Mouse (Mus musculus) CH12.LX (cell line): ENCODE results near the gene 4931428F04Rik. TPM values are rescaled to one million over a fixed set of nuclear protein-coding genes. Genes with fewer than 3 reads are reported as not detected.

Experiments used
- DNase-seq: peaks from one replicate; pipeline ENCODE4 v3.0.0-alpha.2; 2013; ENCODE audit errors: extremely low read depth
- H3K27ac ChIP-seq: 2 replicates; pipeline ENCODE4 v1.5.1; 2012; ENCODE audit warnings: low read depth, mild to moderate bottlenecking, control low read depth, moderate library complexity; ENCODE audit not compliant: insufficient read depth
- H3K27me3 ChIP-seq: replicated peaks from 2 replicates; pipeline ENCODE3; 2012; ENCODE audit warnings: inconsistent platforms
- H3K36me3 ChIP-seq, 2 experiments: replicated peaks in 1 of 2; 2 replicates each; pipeline versions ENCODE3 to v1.6.1; 2012; ENCODE audit warnings: inconsistent platforms in 1 of 2, low read length in 1 of 2, mild to moderate bottlenecking in 1 of 2, mixed read lengths in 1 of 2, moderate library complexity in 1 of 2; ENCODE audit not compliant: control insufficient read depth in 1 of 2, insufficient read depth in 1 of 2
- H3K4me1 ChIP-seq, 2 experiments: 2 replicates each; pipeline ENCODE4 v1.6.1; 2012; ENCODE audit warnings: inconsistent platforms in 1 of 2, moderate library complexity in 1 of 2; ENCODE audit not compliant: insufficient read depth in 2 of 2, control insufficient read depth in 1 of 2
- H3K4me2 ChIP-seq: 2 replicates; pipeline ENCODE4 v1.6.1; 2012; ENCODE audit warnings: low read depth, mild to moderate bottlenecking, control low read depth; ENCODE audit not compliant: poor library complexity, insufficient read depth, severe bottlenecking
- H3K4me3 ChIP-seq, 3 experiments: fragments of 150-350 bp in 1 of 3; sonication (generic) in 1 of 3; replicated peaks in 1 of 3; 2 replicates each; pipeline versions ENCODE3 to v1.5.1; 2011 to 2012; ENCODE audit warnings: low read depth in 2 of 3, low read length in 2 of 3, mild to moderate bottlenecking in 2 of 3, moderate library complexity in 2 of 3, control low read depth in 1 of 3, improper control_type of control experiment in 1 of 3, inconsistent platforms in 1 of 3, mixed read lengths in 1 of 3; ENCODE audit not compliant: poor library complexity in 1 of 3
- H3K79me2 ChIP-seq: replicated peaks from 2 replicates; pipeline ENCODE4 v1.6.1; 2012; ENCODE audit warnings: mild to moderate bottlenecking, moderate library complexity; ENCODE audit not compliant: control insufficient read depth, poor library complexity, insufficient read depth, severe bottlenecking; ENCODE audit errors: extremely low read depth
- H3K9ac ChIP-seq: 2 replicates; pipeline ENCODE4 v1.6.1; 2012; ENCODE audit warnings: low read depth, mild to moderate bottlenecking, control low read depth, moderate library complexity; ENCODE audit not compliant: insufficient read depth
- H3K9me3 ChIP-seq: replicated peaks from 2 replicates; pipeline ENCODE3; 2012; ENCODE audit warnings: low read length, inconsistent platforms, mixed read lengths
- CHD2 ChIP-seq: IDR thresholded peaks from 2 replicates; pipeline ENCODE4 v1.6.1; 2011; ENCODE audit warnings: low read length, improper control_type of control experiment
- ELF1 ChIP-seq: IDR thresholded peaks from 2 replicates; pipeline ENCODE4 v1.6.1; 2014; ENCODE audit warnings: low read depth, mild to moderate bottlenecking, inconsistent platforms, low read length, improper control_type of control experiment
- EP300 ChIP-seq: IDR thresholded peaks from 2 replicates; pipeline ENCODE4 v1.6.1; 2011; ENCODE audit warnings: low read length, improper control_type of control experiment
- HCFC1 ChIP-seq: IDR thresholded peaks from 2 replicates; pipeline ENCODE4 v1.6.1; 2012; ENCODE audit warnings: low read depth, mild to moderate bottlenecking, inconsistent platforms, low read length, improper control_type of control experiment
- JUND ChIP-seq: conservative IDR thresholded peaks from 2 replicates; pipeline ENCODE4 v1.6.1; 2011; ENCODE audit warnings: low read depth, low read length, improper control_type of control experiment
- KAT2A ChIP-seq: IDR thresholded peaks from 2 replicates; pipeline ENCODE4 v1.6.1; 2012; ENCODE audit warnings: low read length, improper control_type of control experiment, inconsistent platforms; ENCODE audit not compliant: insufficient replicate concordance
- MAFK ChIP-seq: IDR thresholded peaks from 2 replicates; pipeline ENCODE4 v1.6.1; 2011; ENCODE audit warnings: low read length, improper control_type of control experiment; ENCODE audit not compliant: insufficient replicate concordance
- MAX ChIP-seq: IDR thresholded peaks from 2 replicates; pipeline ENCODE4 v1.6.1; 2011; ENCODE audit warnings: low read length, improper control_type of control experiment
- MAZ ChIP-seq: IDR thresholded peaks from 2 replicates; pipeline ENCODE4 v1.6.1; 2012; ENCODE audit warnings: low read depth, mild to moderate bottlenecking, inconsistent platforms, low read length, improper control_type of control experiment, moderate library complexity
- MEF2A ChIP-seq: IDR thresholded peaks from 2 replicates; pipeline ENCODE4 v1.6.1; 2014; ENCODE audit warnings: low read depth, mild to moderate bottlenecking, inconsistent platforms, low read length, improper control_type of control experiment, borderline replicate concordance
- PAX5 ChIP-seq: IDR thresholded peaks from 2 replicates; pipeline ENCODE4 v1.6.1; 2012; ENCODE audit warnings: low read length, inconsistent platforms, mixed read lengths
- RAD21 ChIP-seq: IDR thresholded peaks from 2 replicates; pipeline ENCODE4 v1.6.1; 2011; ENCODE audit warnings: low read depth, mild to moderate bottlenecking, low read length, improper control_type of control experiment, moderate library complexity
- RCOR1 ChIP-seq: conservative IDR thresholded peaks from 2 replicates; pipeline ENCODE4 v1.6.1; 2012; ENCODE audit warnings: low read depth, mild to moderate bottlenecking, inconsistent platforms, low read length, improper control_type of control experiment
- SIN3A ChIP-seq: IDR thresholded peaks from 2 replicates; pipeline ENCODE4 v1.6.1; 2012; ENCODE audit warnings: low read length, improper control_type of control experiment, inconsistent platforms
- TBP ChIP-seq: conservative IDR thresholded peaks from 2 replicates; pipeline ENCODE4 v1.6.1; 2011; ENCODE audit warnings: low read depth, low read length, improper control_type of control experiment
- TCF12 ChIP-seq: IDR thresholded peaks from 2 replicates; pipeline ENCODE4 v1.6.1; 2014; ENCODE audit warnings: low read depth, mild to moderate bottlenecking, inconsistent platforms, low read length, improper control_type of control experiment
- USF2 ChIP-seq: conservative IDR thresholded peaks from 2 replicates; pipeline ENCODE4 v1.6.1; 2011; ENCODE audit warnings: low read depth, low read length, improper control_type of control experiment
- ZKSCAN1 ChIP-seq: IDR thresholded peaks from 2 replicates; pipeline ENCODE4 v1.6.1; 2012; ENCODE audit warnings: low read depth, inconsistent platforms, low read length, improper control_type of control experiment, borderline replicate concordance
- ZMIZ1 ChIP-seq: IDR thresholded peaks from 2 replicates; pipeline ENCODE4 v1.6.1; 2012; ENCODE audit warnings: low read depth, mild to moderate bottlenecking, inconsistent platforms, low read length, improper control_type of control experiment
- dilution Hi-C: fragments of 300-500 bp; cut with MboI; formaldehyde crosslinking; loops from 2 replicates; pipeline ENCODE4 v1.14.3; 2020; ENCODE audit warnings: low sequenced_read_pairs; ENCODE audit not compliant: extremely low pct_unique_long_range_greater_than_20kb, extremely low pct_ligation_motif_present
- in situ Hi-C: fragments of 300-500 bp; cut with MboI; formaldehyde crosslinking; loops from 3 replicates; pipeline ENCODE4 v1.14.3; 2019; ENCODE audit warnings: low sequenced_read_pairs, low pct_ligation_motif_present, low pct_unique_long_range_greater_than_20kb, mixed read lengths
- polyA plus RNA-seq: library from polyadenylated mRNA; unstranded; fragments of >175 nt; gene quantifications from 2 replicates; pipeline ENCODE4 v1.2.1, GENCODE M21; 2012; ENCODE audit warnings: low read depth; ENCODE audit not compliant: insufficient read length
- total RNA-seq, 2 experiments: library from RNA; depleted of rRNA; stranded (reverse); fragments of 300-350 nt in 1 of 2; fragments of >200 nt in 1 of 2; gene quantifications; 2 replicates each; pipeline ENCODE4 v1.2.3; 2012 to 2014

Gene 4931428F04Rik
- total and polyA plus RNA-seq, 3 experiments = 2.7 to 9.1 (median 4.7) TPM

GRCm38 (mm10) chr8:105276292-105277120 lies 13.2 kb downstream of the 4931428F04Rik start:
- Histone ChIP-seq H3K4me2 (no peak overlapping the region), H3K27ac (no peak overlapping the region), H3K4me3 (no peak overlapping the region), H3K27me3 (no peaks in the 10 kb centered on the region), H3K4me1 (peaks cover 0 to 2% of the 10 kb centered on the region in 2 experiments; a peak in 1 of 4 replicates), H3K9ac (no peak overlapping the region), H3K79me2 (no peaks in the 10 kb centered on the region), H3K36me3 (peaks cover 0 to 31% of the 10 kb centered on the region in 2 experiments), H3K9me3 (no peaks in the 10 kb centered on the region)
- in situ Hi-C loops (no loop called here), dilution Hi-C loops (no loop called here)
- no peak for DNase-seq
- TF ChIP-seq SIN3A (no peak), EP300 (no peak), ZKSCAN1 (no peak), RAD21 (no peak), ELF1 (no peak), MEF2A (no peak), TCF12 (no peak)

- peaks cover 0 to 28% of the 10 kb centered on the region in 2 experiments for H3K36me3 ChIP-seq
- no peak for DNase-seq
- H3K9ac ChIP-seq = no peak within 1 kb of the TSS
- no peak within 1 kb of the TSS for H3K4me2 ChIP-seq
- H3K4me3 ChIP-seq = no peak within 1 kb of the TSS
- H3K9me3 ChIP-seq = no peaks in the 10 kb centered on the region
- TF ChIP-seq MAFK (no peak), PAX5 (no peak), KAT2A (no peak), ELF1 (no peak), MEF2A (no peak), CHD2 (no peak), MAZ (no peak), TBP (no peak), RCOR1 (no peak), HCFC1 (no peak), ZMIZ1 (no peak), USF2 (no peak), MAX (no peak), JUND (no peak)
- dilution Hi-C loops (no loop called here), in situ Hi-C loops (no loop called here)
- H3K4me1 ChIP-seq = peaks cover 0 to 2% of the 10 kb centered on the region in 2 experiments; a peak in 1 of 4 replicates
- H3K27ac ChIP-seq = no peak within 1 kb of the TSS
- H3K79me2 ChIP-seq = no peaks in the 10 kb centered on the region
- no peaks in the 10 kb centered on the region for H3K27me3 ChIP-seq
Measured at GRCm38 (mm10) chr8:105275840-105276239, 13.8 kb downstream of the 4931428F04Rik start, which contains the start of gene Nol3. Gene Nol3 (plus strand): TSS chr8:105276140.
